Mouse (Mus musculus): ENCODE data around the gene Slc12a8. TPM values are rescaled to one million over a fixed set of nuclear protein-coding genes. Genes with fewer than 3 reads are reported as not detected.
"Not testable (repeated sequence)": the region's sequence is repeated elsewhere in the genome, so short reads cannot be mapped to it uniquely, and the experiment has no call there.

Slc12a8 gene
- 1.3 TPM in 1 of 2 replicates, not detected in the other for polyA plus RNA-seq (2012; ENCODE audit: insufficient read depth, insufficient read length, missing spikeins)

DNA sequence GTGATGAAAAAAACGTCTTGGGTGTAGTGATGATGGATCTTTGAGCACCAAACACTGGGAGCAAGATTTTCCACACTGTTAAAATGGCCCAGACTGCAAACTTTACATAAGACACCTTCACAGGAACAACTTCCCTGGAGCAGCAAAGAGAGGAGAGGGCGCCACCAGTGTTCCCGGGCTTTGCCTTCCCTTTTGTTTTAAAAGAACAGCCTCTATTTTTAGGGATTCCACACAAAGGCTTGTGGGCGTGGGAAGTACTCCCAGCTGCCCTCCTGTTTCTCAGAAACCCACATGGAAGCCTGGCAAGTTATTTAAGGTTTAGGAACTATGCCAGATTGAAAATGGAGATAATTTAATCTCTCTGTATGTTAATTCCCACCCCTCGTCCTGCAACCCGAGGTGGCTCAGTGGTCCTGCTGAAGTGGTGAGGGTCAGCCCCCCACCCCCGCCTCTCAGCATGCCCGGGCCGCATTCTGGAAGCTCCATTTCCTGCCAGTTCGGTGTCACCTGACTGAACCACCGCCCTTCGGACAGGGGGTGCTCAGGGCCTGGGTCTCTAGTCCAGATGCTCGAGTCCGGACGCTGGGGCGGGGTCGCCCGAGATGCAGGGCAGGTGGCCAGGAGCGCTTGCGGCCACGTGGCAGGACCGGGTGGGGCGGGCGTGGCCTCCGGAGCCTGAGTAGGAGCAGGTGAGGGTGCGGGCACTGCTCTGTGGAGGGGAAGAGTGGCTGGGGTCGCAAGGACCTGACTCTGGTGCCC lies at the start of gene Slc12a8:
TSS of gene Slc12a8 (plus strand) at position 522 of the 759 bp plus-strand sequence.
- H3K4me3 ChIP-seq (ENCODE audit: insufficient read depth, low read length): no peak within 1 kb of the TSS
- TF ChIP-seq POLR2A (IDR thresholded peaks at IDR 0.05; ENCODE audit: borderline replicate concordance, low read depth, low read length): no peak
- TF ChIP-seq CTCF (IDR thresholded peaks at IDR 0.05; ENCODE audit: low read depth, low read length): no peak
- peaks cover 14% of the 10 kb centered on the region for H3K4me1 ChIP-seq (ENCODE audit: control insufficient read depth, insufficient read depth, low read length)
- H3K27ac ChIP-seq (ENCODE audit: insufficient read depth, low read depth, low read length): no peak within 1 kb of the TSS

DNA sequence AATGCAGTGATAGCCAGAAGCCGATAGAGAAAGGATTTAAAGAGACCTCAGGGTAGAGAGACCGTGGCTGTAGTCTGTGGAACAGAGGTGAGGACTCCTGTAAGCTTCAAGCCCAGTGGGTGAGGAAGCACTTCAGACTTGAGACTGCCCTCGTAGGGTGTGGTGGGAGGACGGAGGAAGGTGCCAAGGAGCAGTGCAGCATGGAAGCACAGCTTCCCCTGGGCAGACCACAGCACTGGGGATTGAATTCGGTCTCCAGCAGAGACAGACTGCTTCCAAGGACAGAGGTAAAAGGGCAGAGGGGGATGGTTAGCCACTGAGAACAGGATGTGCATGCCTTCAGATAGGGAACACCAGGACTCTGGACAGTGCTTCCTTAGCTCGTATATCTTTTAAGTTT lies 49.7 kb upstream of the Slc12a8 start:
- H3K4me1 ChIP-seq (ENCODE audit: control insufficient read depth, insufficient read depth, low read length): no peaks in the 10 kb centered on the region
- TF ChIP-seq POLR2A (IDR thresholded peaks at IDR 0.05; ENCODE audit: borderline replicate concordance, low read depth, low read length) (no peak), CTCF (IDR thresholded peaks at IDR 0.05; ENCODE audit: low read depth, low read length) (no peak)
- no peak overlapping the region for H3K4me3 ChIP-seq (ENCODE audit: insufficient read depth, low read length)
- no peak overlapping the region for H3K27ac ChIP-seq (ENCODE audit: insufficient read depth, low read depth, low read length)

DNA sequence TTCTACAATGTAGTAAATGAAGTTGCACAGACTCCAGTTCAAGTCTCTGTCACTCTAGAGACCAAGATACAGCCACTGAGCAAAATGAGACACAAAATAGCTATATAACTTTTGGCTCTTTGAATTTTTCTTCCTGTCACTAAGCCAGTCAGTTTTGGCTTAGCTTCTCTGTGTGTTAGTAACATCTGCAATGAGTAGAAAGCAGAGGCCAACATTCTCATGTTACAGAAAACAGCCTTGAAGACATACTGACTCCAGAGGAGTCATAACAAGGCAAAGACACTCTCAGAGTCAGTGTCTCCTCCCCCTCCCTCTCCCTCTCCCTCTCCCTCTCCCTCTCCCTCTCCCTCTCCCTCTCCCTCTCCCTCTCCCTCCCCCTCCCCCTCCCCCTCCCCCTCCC lies 47.2 kb upstream of the Slc12a8 start:
- no peak overlapping the region for H3K4me3 ChIP-seq (ENCODE audit: insufficient read depth, low read length)
- no peak for TF ChIP-seq POLR2A (IDR thresholded peaks at IDR 0.05; ENCODE audit: borderline replicate concordance, low read depth, low read length)
- no peak for TF ChIP-seq CTCF (IDR thresholded peaks at IDR 0.05; ENCODE audit: low read depth, low read length)
- H3K4me1 ChIP-seq (ENCODE audit: control insufficient read depth, insufficient read depth, low read length): peaks cover 4% of the 10 kb centered on the region
- no peak overlapping the region for H3K27ac ChIP-seq (ENCODE audit: insufficient read depth, low read depth, low read length)

DNA sequence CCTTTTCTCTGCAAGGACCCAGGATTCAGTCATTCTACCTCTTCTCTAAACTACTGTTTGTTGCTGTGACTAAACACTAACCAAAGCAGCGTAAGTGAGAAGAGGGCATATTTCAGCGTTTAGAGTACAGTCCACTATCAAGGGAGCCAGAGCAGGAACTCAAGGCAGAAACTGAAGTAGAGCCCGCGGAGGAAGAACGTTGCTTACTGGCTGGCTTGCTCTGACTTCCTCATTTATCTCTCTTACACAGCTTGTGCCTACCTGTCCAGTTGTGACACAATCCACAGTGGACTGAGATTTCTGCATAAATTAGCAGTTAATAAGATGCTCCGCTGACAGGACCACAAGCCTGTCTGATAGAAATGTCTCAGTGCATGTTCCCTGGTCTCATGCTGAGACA lies 42.7 kb upstream of the Slc12a8 start:
- Histone ChIP-seq H3K4me1 (ENCODE audit: control insufficient read depth, insufficient read depth, low read length) (peaks cover 4% of the 10 kb centered on the region), H3K4me3 (ENCODE audit: insufficient read depth, low read length) (no peak overlapping the region), H3K27ac (ENCODE audit: insufficient read depth, low read depth, low read length) (no peak overlapping the region)
- no peak for TF ChIP-seq POLR2A (IDR thresholded peaks at IDR 0.05; ENCODE audit: borderline replicate concordance, low read depth, low read length)
- TF ChIP-seq CTCF (IDR thresholded peaks at IDR 0.05; ENCODE audit: low read depth, low read length): no peak

DNA sequence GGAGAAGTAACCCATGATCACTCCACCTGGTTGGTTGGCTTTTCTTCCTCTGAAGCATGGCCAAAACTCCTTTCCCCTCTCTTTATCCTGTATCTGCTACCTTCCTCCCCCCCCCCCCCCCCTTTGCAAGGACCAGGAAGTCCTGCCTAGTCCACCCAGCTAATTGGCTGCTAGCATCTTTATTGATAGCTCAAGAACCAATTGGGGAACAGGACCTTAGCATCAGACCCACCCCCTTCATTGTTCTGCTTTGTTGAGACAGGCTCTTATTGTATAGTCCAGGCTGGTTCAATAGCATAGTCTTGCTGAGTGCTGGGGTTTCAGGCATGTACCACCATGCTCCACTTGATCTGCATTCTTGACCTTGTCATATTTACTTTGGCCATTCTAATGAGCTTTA lies 37.2 kb upstream of the Slc12a8 start:
- TF ChIP-seq POLR2A (IDR thresholded peaks at IDR 0.05; ENCODE audit: borderline replicate concordance, low read depth, low read length) (no peak), CTCF (IDR thresholded peaks at IDR 0.05; ENCODE audit: low read depth, low read length) (no peak)
- H3K4me3 ChIP-seq (ENCODE audit: insufficient read depth, low read length): no peak overlapping the region
- H3K27ac ChIP-seq (ENCODE audit: insufficient read depth, low read depth, low read length): no peak overlapping the region
- no peaks in the 10 kb centered on the region for H3K4me1 ChIP-seq (ENCODE audit: control insufficient read depth, insufficient read depth, low read length)

DNA sequence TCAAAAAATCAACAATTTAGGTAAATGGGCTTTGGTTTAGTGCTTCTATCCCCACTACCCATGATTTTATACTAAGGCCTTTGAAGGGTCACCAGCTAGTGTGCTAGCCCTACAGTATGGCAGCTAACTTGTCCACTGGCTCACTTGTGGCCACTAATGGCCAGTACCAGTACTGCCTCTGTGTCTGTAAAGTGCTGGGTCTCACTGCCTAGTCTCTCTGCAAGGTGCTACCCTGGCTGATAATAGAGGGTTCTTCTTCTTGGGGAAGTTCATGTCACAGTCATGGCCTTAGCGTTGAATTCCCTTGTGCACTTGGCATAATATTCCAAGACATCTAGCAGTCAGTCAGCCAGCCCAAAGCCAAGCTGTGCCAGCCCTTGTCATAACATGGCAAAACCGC lies 36.0 kb upstream of the Slc12a8 start:
- H3K27ac ChIP-seq (ENCODE audit: insufficient read depth, low read depth, low read length): no peak overlapping the region
- TF ChIP-seq CTCF (IDR thresholded peaks at IDR 0.05; ENCODE audit: low read depth, low read length) (0 out of 2 replicates have a peak, but pooled peaks have one; percentile 17), POLR2A (IDR thresholded peaks at IDR 0.05; ENCODE audit: borderline replicate concordance, low read depth, low read length) (no peak)
- H3K4me1 ChIP-seq (ENCODE audit: control insufficient read depth, insufficient read depth, low read length): no peaks in the 10 kb centered on the region
- H3K4me3 ChIP-seq (ENCODE audit: insufficient read depth, low read length): no peak overlapping the region

DNA sequence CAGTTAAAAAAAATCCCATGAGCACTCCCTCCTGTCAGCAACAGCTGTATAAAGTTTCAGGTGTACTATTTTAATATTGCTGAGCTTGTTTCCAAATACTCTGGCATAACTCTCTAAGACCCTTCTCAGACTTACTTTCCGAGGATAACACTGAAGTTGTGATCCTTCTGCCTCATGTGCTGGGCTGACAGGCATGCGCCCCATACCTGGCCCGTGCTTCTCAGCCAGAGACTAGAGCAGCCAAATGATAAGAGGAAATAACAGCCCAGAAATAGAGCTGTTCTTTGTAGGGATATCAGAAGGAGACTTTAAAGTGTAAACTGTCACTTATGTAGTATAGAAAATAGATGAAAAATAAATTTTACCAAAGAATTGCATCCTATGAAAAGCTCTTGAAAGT lies 34.8 kb upstream of the Slc12a8 start:
- Histone ChIP-seq H3K4me1 (ENCODE audit: control insufficient read depth, insufficient read depth, low read length) (no peaks in the 10 kb centered on the region), H3K27ac (ENCODE audit: insufficient read depth, low read depth, low read length) (no peak overlapping the region), H3K4me3 (ENCODE audit: insufficient read depth, low read length) (no peak overlapping the region)
- no peak for TF ChIP-seq POLR2A (IDR thresholded peaks at IDR 0.05; ENCODE audit: borderline replicate concordance, low read depth, low read length)

DNA sequence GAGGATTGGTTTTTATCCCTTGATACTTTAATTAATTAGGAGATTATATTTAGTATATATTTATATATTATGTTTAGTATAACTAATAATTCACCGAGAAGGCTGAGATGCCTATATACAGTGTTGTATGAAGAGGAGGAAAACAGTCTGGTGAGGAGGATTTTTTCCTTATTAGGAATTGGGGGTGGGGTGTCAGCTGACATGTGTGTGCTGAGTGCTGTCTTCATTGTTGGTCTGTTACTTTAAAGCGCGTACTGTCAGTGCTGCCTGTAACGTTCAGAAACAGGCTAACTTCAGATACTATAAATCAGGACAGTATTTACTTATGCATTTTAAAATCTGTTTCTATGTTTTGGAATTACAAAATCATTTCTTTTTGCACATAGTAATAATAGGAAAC lies 29.4 kb upstream of the Slc12a8 start:
- Histone ChIP-seq H3K27ac (ENCODE audit: insufficient read depth, low read depth, low read length) (no peak overlapping the region), H3K4me3 (ENCODE audit: insufficient read depth, low read length) (no peak overlapping the region), H3K4me1 (ENCODE audit: control insufficient read depth, insufficient read depth, low read length) (no peaks in the 10 kb centered on the region)
- TF ChIP-seq CTCF (IDR thresholded peaks at IDR 0.05; ENCODE audit: low read depth, low read length): no peak
- TF ChIP-seq POLR2A (IDR thresholded peaks at IDR 0.05; ENCODE audit: borderline replicate concordance, low read depth, low read length): no peak

DNA sequence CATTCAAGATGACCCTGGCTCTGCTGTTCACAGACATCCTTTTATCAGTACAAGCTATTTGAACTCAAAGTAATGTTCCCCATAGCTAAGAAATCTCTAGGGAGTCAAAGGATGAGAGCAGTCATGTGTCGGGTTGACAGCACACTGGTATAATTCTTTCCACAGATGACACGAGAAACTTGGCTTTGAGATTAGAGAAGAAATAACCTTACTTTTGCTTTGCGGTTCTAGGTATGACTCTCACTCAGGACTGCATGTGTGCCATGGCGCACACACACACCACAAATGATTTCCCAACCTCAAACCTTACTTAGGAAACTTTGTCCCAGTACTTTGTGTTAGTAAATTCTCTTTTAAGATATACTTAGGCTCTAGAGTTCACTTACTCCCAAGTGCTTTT lies 22.8 kb upstream of the Slc12a8 start:
- Histone ChIP-seq H3K4me3 (ENCODE audit: insufficient read depth, low read length) (no peak overlapping the region), H3K27ac (ENCODE audit: insufficient read depth, low read depth, low read length) (no peak overlapping the region), H3K4me1 (ENCODE audit: control insufficient read depth, insufficient read depth, low read length) (no peaks in the 10 kb centered on the region)
- no peak for TF ChIP-seq CTCF (IDR thresholded peaks at IDR 0.05; ENCODE audit: low read depth, low read length)
- TF ChIP-seq POLR2A (IDR thresholded peaks at IDR 0.05; ENCODE audit: borderline replicate concordance, low read depth, low read length): no peak

DNA sequence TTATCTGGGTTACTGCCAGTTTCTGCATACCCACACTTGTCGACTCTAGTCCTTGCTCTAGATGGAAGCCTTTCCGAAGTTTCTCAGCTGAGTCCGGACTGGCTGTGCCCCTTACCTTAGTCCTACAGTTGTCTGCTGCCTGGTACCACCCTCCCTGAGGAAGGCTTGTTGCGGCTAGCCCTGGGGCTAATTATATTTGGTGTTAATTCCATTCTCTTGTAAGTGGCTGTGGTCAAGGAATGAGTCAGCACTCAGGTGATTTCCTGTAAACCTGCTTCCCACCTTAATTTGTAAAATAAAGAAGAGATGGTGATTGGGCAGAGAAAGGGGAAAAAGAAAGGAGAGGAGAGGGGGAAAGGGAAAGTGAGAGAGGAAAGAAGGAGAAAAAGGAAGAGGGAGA lies 9.0 kb upstream of the Slc12a8 start:
- no peak overlapping the region for H3K4me3 ChIP-seq (ENCODE audit: insufficient read depth, low read length)
- no peaks in the 10 kb centered on the region for H3K4me1 ChIP-seq (ENCODE audit: control insufficient read depth, insufficient read depth, low read length)
- TF ChIP-seq CTCF (IDR thresholded peaks at IDR 0.05; ENCODE audit: low read depth, low read length) (no peak), POLR2A (IDR thresholded peaks at IDR 0.05; ENCODE audit: borderline replicate concordance, low read depth, low read length) (no peak)
- no peak overlapping the region for H3K27ac ChIP-seq (ENCODE audit: insufficient read depth, low read depth, low read length)

DNA sequence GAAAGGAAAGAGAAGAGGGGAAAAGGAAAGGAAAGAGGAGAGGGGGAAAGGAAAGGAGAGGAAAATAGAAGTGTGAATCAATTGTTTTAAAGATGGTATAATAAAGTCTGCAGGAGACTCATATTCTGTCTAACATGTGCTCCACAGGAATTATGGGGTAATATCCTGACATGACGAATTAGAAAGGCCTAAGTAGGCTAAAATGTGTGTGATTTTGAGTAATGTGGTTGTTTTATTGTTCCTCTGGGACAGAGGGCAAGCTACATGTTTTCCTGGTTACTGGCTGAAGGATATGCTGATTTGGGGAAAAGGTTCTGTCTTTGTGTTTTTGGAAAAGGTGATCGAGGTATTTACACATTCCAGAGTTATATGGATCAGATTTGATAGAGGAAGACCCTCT lies 7.9 kb upstream of the Slc12a8 start:
- H3K4me1 ChIP-seq (ENCODE audit: control insufficient read depth, insufficient read depth, low read length); H3K27ac ChIP-seq (ENCODE audit: insufficient read depth, low read depth, low read length); H3K4me3 ChIP-seq (ENCODE audit: insufficient read depth, low read length): not testable (repeated sequence)

DNA sequence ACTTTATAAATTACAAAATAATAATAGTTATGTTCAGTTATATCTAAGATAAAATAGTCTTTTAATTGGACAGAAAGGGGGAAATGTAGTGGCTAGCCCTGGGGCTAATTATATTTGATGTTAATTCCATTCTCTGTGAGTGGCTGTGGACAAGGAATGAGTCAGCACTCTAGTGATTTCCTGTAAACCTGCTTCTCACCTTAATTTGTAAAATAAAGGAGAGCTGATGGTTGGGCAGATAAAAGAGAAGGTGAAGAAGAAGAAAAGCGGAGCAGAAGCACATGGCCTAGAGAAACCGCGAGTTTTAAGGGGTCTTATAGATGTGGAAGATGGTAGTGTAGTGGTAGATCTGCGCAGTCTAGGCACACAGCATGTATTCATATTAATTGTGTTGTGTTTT lies 6.3 kb upstream of the Slc12a8 start:
- not testable (repeated sequence) for H3K4me3 ChIP-seq (ENCODE audit: insufficient read depth, low read length); H3K27ac ChIP-seq (ENCODE audit: insufficient read depth, low read depth, low read length); H3K4me1 ChIP-seq (ENCODE audit: control insufficient read depth, insufficient read depth, low read length)
